Mouse (Mus musculus): ENCODE measurements around the gene Zkscan4. TPM values are rescaled to one million over a fixed set of nuclear protein-coding genes. Genes with fewer than 3 reads are reported as not detected.
"Not testable (repeated sequence)": the region's sequence is repeated elsewhere in the genome, so short reads cannot be mapped to it uniquely, and the experiment has no call there.

Gene Zkscan4
- 3.6 and 4.2 TPM in 2 replicates for polyA plus RNA-seq (2012; rRNA removed)

GRCm38 (mm10) chr13:21478759-21479670 lies at the start of gene Zkscan4, which contains the start of gene Gm10065:
Zkscan4 (plus strand) TSS chr13:21478907.
Gm10065 (minus strand) TSS chr13:21479441.
- peak within 1 kb of the TSS; percentile 64 for H3K27ac ChIP-seq (ENCODE audit: insufficient read depth, low read length)
- 2% methylated on average over 31 of the region's 31 CpGs for WGBS
- TF ChIP-seq POLR2A (IDR thresholded peaks at IDR 0.05; ENCODE audit: borderline replicate concordance, insufficient read depth, low read length): peak; percentile 57; the same call in 1 of the 2 replicates
- peak within 1 kb of the TSS; percentile 94 for H3K4me3 ChIP-seq (replicated peaks; ENCODE audit: insufficient read depth, low read depth, low read length)
- H3K27me3 ChIP-seq (ENCODE audit: control insufficient read depth, insufficient read depth, low read length); H3K4me1 ChIP-seq (ENCODE audit: control insufficient read depth, insufficient read depth, low read length): not testable (repeated sequence)
- DNase-seq: peak; percentile 82 to 83

DNA sequence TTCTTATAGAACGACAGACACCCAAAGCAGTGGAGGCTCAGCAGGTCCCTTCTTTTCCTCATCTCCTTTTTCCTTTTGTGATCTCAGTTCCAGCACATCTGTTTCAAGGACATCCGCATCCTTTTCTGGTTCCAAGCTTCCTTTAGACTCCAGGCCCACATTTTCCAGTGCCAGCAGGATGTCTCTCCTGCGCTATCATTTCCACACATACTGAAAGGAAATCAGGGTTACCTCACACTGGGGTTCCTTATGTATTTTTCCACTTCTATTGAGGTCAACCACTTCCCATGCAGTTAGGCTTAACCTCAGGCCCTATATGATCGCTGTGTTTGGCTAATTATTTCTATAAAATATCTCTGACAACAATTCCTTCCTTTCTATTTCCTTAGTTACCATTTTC lies 43.2 kb upstream of the Zkscan4 start:
- TF ChIP-seq CTCF (IDR thresholded peaks at IDR 0.05; ENCODE audit: borderline replicate concordance, insufficient read depth, low read depth, low read length) (no peak), POLR2A (IDR thresholded peaks at IDR 0.05; ENCODE audit: borderline replicate concordance, insufficient read depth, low read length) (no peak)
- no peak overlapping the region for H3K27ac ChIP-seq (ENCODE audit: insufficient read depth, low read length)
- no peaks in the 10 kb centered on the region for H3K27me3 ChIP-seq (ENCODE audit: control insufficient read depth, insufficient read depth, low read length)
- no peak overlapping the region for H3K4me3 ChIP-seq (replicated peaks; ENCODE audit: insufficient read depth, low read depth, low read length)
- peaks cover 3% of the 10 kb centered on the region; the same call in 1 of the 2 replicates for H3K4me1 ChIP-seq (ENCODE audit: control insufficient read depth, insufficient read depth, low read length)
- DNase-seq: no peak
- WGBS: 79% methylated on average over 4 of the region's 4 CpGs

- Histone ChIP-seq H3K4me3 (replicated peaks; ENCODE audit: insufficient read depth, low read depth, low read length) (peak within 1 kb of the TSS; percentile 94), H3K27ac (ENCODE audit: insufficient read depth, low read length) (peak within 1 kb of the TSS; percentile 84), H3K4me1 (ENCODE audit: control insufficient read depth, insufficient read depth, low read length) (peaks cover 3% of the 10 kb centered on the region; the same call in 1 of the 2 replicates), H3K27me3 (ENCODE audit: control insufficient read depth, insufficient read depth, low read length) (no peaks in the 10 kb centered on the region)
- under 1% methylated on average over 32 of the region's 32 CpGs for WGBS
- peak; percentile 82 to 87 for DNase-seq
- peak; percentile 59; the same call in 1 of the 2 replicates for TF ChIP-seq POLR2A (IDR thresholded peaks at IDR 0.05; ENCODE audit: borderline replicate concordance, insufficient read depth, low read length)
- TF ChIP-seq CTCF (IDR thresholded peaks at IDR 0.05; ENCODE audit: borderline replicate concordance, insufficient read depth, low read depth, low read length): peak; percentile 41; the same call in 1 of the 2 replicates
Observed at GRCm38 (mm10) chr13:21440503-21441206, 38.1 kb upstream of the Zkscan4 start, which contains the start of gene Pgbd1. Pgbd1 (minus strand) TSS chr13:21441058.

DNA sequence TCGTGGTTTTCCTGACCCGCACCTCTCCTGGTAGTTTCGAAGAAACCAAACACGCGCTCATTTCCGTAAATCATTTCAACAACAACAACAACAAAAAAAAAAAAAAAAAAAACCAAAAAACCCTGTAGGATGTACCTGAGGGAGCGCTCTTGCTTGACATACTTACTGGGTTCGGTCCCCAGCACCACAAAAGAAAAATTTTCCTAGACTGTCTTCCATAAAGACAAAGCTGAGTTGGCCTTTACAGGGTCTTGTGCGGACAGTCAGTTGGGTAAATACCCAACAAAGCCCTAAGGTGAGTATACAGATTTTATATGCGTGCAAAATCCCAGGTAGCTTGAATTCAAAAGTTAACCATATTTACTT lies 37.5 kb upstream of the Zkscan4 start:
- no peak for DNase-seq
- Histone ChIP-seq H3K27ac (ENCODE audit: insufficient read depth, low read length) (peak overlapping the region; percentile 84), H3K4me3 (replicated peaks; ENCODE audit: insufficient read depth, low read depth, low read length) (peak overlapping the region; percentile 94), H3K4me1 (ENCODE audit: control insufficient read depth, insufficient read depth, low read length) (peaks cover 3% of the 10 kb centered on the region; the same call in 1 of the 2 replicates), H3K27me3 (ENCODE audit: control insufficient read depth, insufficient read depth, low read length) (no peaks in the 10 kb centered on the region)
- TF ChIP-seq POLR2A (IDR thresholded peaks at IDR 0.05; ENCODE audit: borderline replicate concordance, insufficient read depth, low read length): no peak
- no peak for TF ChIP-seq CTCF (IDR thresholded peaks at IDR 0.05; ENCODE audit: borderline replicate concordance, insufficient read depth, low read depth, low read length)
- WGBS: 16% methylated on average over 10 of the region's 10 CpGs

DNA sequence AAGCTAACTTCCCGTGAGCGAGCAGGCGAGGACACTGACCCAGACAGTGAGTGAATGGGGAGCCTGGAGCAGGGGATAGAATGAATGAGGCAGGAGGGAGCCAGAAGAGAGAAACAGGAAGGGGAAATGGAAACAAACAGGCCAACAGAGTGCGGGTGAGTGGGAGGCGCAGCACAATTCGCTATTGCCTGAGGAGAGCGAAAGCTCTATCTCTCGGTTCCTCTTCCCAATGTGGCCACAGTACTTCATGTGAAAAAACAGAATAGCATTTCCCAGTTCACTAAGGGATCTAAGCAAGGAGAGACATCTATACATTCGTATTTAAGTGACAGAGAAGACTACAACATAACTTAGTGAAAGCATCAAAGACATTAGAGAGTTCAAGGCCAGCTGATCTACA lies 31.9 kb upstream of the Zkscan4 start:
- no peak for TF ChIP-seq POLR2A (IDR thresholded peaks at IDR 0.05; ENCODE audit: borderline replicate concordance, insufficient read depth, low read length)
- no peak for TF ChIP-seq CTCF (IDR thresholded peaks at IDR 0.05; ENCODE audit: borderline replicate concordance, insufficient read depth, low read depth, low read length)
- Histone ChIP-seq H3K4me3 (replicated peaks; ENCODE audit: insufficient read depth, low read depth, low read length) (no peak overlapping the region), H3K27ac (ENCODE audit: insufficient read depth, low read length) (no peak overlapping the region)

DNA sequence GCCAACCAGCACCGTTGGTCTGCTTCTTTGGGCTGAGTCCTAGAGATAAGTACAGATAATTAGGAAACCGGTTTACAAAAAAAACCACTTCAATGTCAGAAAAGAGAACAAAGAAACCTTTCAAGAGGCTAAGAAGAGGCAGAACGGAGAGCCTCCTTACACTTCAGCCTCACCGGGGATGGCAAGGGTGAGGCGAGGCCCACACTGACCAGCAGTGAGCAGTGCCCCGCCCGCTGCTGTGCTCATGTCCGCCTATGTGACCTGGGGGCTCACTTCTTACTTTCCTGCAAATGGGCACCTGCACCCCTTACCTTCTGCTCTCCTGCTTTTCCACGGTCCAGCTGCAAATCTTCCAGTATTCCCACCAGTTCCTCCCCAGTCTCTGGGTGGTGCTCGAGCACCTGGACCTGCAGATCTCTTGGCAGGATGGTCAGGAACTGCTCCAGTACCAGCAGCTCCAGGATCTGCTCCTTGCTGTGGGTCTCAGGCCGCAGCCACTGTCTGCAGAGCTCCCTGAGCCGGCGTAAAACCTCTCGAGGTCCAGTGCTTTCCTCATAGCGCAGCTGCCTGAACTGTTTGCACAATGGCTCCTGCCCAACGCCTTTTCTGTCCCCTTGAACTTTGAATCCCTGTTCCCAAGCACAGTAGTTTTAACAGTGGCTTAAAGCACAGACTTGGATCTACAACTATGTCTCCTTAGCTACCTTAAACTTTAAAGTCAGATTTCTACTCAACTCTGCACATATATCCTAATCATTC lies 30.7 kb upstream of the Zkscan4 start:
- Histone ChIP-seq H3K27ac (ENCODE audit: insufficient read depth, low read length) (no peak overlapping the region), H3K4me3 (replicated peaks; ENCODE audit: insufficient read depth, low read depth, low read length) (no peak overlapping the region), H3K27me3 (ENCODE audit: control insufficient read depth, insufficient read depth, low read length) (no peaks in the 10 kb centered on the region), H3K4me1 (ENCODE audit: control insufficient read depth, insufficient read depth, low read length) (peaks cover 4% of the 10 kb centered on the region)
- TF ChIP-seq CTCF (IDR thresholded peaks at IDR 0.05; ENCODE audit: borderline replicate concordance, insufficient read depth, low read depth, low read length) (no peak), POLR2A (IDR thresholded peaks at IDR 0.05; ENCODE audit: borderline replicate concordance, insufficient read depth, low read length) (no peak)
- WGBS: 84% methylated on average over 16 of the region's 16 CpGs
- no peak for DNase-seq

More for the DNA sequence above, 31.9 kb upstream of the Zkscan4 start:
- peaks cover 1% of the 10 kb centered on the region for H3K4me1 ChIP-seq (ENCODE audit: control insufficient read depth, insufficient read depth, low read length)
- WGBS: 81% methylated on average over 9 of the region's 9 CpGs
- no peaks in the 10 kb centered on the region for H3K27me3 ChIP-seq (ENCODE audit: control insufficient read depth, insufficient read depth, low read length)
- no peak for DNase-seq

GRCm38 (mm10) chr13:21453042-21453441 lies 25.7 kb upstream of the Zkscan4 start:
- Histone ChIP-seq H3K27ac (ENCODE audit: insufficient read depth, low read length) (peak overlapping the region; percentile 50), H3K4me3 (replicated peaks; ENCODE audit: insufficient read depth, low read depth, low read length) (peak overlapping the region; percentile 79), H3K4me1 (ENCODE audit: control insufficient read depth, insufficient read depth, low read length) (peaks cover 4% of the 10 kb centered on the region), H3K27me3 (ENCODE audit: control insufficient read depth, insufficient read depth, low read length) (no peaks in the 10 kb centered on the region)
- no peak for DNase-seq
- TF ChIP-seq POLR2A (IDR thresholded peaks at IDR 0.05; ENCODE audit: borderline replicate concordance, insufficient read depth, low read length) (no peak), CTCF (IDR thresholded peaks at IDR 0.05; ENCODE audit: borderline replicate concordance, insufficient read depth, low read depth, low read length) (no peak)
- 2% methylated on average over 13 of the region's 13 CpGs for WGBS
